Mouse (Mus musculus) bone marrow, adult 2 months (tissue): ENCODE measurements around the gene Ntsr1.

Experiments
- CTCF ChIP-seq: fragments of 200-500 bp; IDR thresholded peaks from 2 replicates; pipeline ENCODE4 v1.5.1; 2011; ENCODE audit warnings: low read length, control low read depth; ENCODE audit not compliant: control insufficient read depth, insufficient read depth
- POLR2A ChIP-seq: fragments of 200-500 bp; IDR thresholded peaks from 2 replicates; pipeline ENCODE4 v1.6.1; 2011; ENCODE audit warnings: low read depth, mild to moderate bottlenecking, control low read depth, low read length, borderline replicate concordance; ENCODE audit not compliant: control insufficient read depth

- TF ChIP-seq POLR2A (no peak), CTCF (no peak)
Measured at GRCm38 (mm10) chr2:180545046-180545445, 45.3 kb downstream of the Ntsr1 start.
